Mouse (Mus musculus) neural tube, embryonic 12.5 days (tissue): ENCODE results near the gene Ccl24. TPM values are rescaled to one million over a fixed set of nuclear protein-coding genes. Genes with fewer than 3 reads are reported as not detected.

Experiments used
- ATAC-seq: fragments of 200-750 bp; cut with Nextera tagmentation; 2 replicates; pipeline ENCODE4 v1.8.0; 2017; ENCODE audit warnings: low read depth, mild to moderate bottlenecking, moderate TSS enrichment, moderate library complexity; ENCODE audit not compliant: low FRiP score
- H3K27ac ChIP-seq: fragments of 300-500 bp; sonication (generic); 2 replicates; pipeline ENCODE4 v1.5.1; 2016
- H3K27me3 ChIP-seq: fragments of 300-500 bp; sonication (generic); replicated peaks from 2 replicates; pipeline ENCODE4 v1.6.1; 2016; ENCODE audit warnings: mild to moderate bottlenecking
- H3K36me3 ChIP-seq: fragments of 300-500 bp; sonication (generic); 2 replicates; pipeline ENCODE4 v1.6.1; 2016; ENCODE audit warnings: mild to moderate bottlenecking
- H3K4me1 ChIP-seq: fragments of 300-500 bp; sonication (generic); 2 replicates; pipeline ENCODE4 v1.6.1; 2016
- H3K4me2 ChIP-seq: fragments of 300-500 bp; sonication (generic); replicated peaks from 2 replicates; pipeline ENCODE4 v1.6.1; 2016; ENCODE audit warnings: mild to moderate bottlenecking
- H3K4me3 ChIP-seq: fragments of 300-500 bp; sonication (generic); 2 replicates; pipeline ENCODE4 v1.5.1; 2016
- H3K9ac ChIP-seq: fragments of 300-500 bp; sonication (generic); 2 replicates; pipeline ENCODE4 v1.6.1; 2016; ENCODE audit warnings: mild to moderate bottlenecking
- H3K9me3 ChIP-seq: fragments of 300-500 bp; sonication (generic); 2 replicates; pipeline ENCODE4 v1.6.1; 2016; ENCODE audit warnings: mild to moderate bottlenecking
- WGBS: fragments of 180-500 bp; shearing (Covaris S2); methylation state at CpG from one replicate; pipeline ENCODE4 v1.1.7; 2016; 5-methylcytosine and 5-hydroxymethylcytosine counted together
- polyA plus RNA-seq: library from polyadenylated mRNA; unstranded; fragments of >200 nt; fragmentation: Nextera tagmentation; extraction: Ambion mirVana; gene quantifications from 2 replicates; pipeline ENCODE4 v1.2.1, GENCODE M21; 2016

Ccl24 gene
- polyA plus RNA-seq, 1 experiment from 2014 or later = 1.6 TPM

DNA sequence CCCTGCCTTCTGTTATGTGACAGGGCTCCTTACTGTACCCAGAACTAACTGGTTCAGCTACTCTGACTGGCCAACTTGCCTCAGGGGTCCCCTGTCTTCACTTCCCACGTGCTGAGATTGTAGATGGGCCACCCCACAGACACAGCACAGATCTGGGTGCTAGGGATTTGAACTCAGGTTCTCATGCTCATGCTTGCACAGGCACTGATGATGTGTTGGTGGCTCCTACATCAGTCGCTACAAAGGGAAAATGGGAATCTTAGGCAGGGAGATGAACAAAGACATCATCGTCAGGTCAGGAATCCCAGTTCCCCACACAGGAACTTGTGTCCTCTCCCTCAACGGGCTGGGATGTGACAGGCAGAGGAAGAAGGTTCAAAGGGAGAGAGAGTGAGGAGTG, 3.2 kb upstream of the Ccl24 start:
- no peak overlapping the region for H3K4me3 ChIP-seq
- WGBS = 71% methylated on average over 4 of the region's 4 CpGs
- no peaks in the 10 kb centered on the region for H3K9me3 ChIP-seq
- H3K4me2 ChIP-seq = no peak overlapping the region
- ATAC-seq = no peak
- no peaks in the 10 kb centered on the region for H3K4me1 ChIP-seq
- H3K9ac ChIP-seq = no peak overlapping the region
- H3K27ac ChIP-seq = no peak overlapping the region
- no peaks in the 10 kb centered on the region for H3K36me3 ChIP-seq
- H3K27me3 ChIP-seq = no peaks in the 10 kb centered on the region

DNA sequence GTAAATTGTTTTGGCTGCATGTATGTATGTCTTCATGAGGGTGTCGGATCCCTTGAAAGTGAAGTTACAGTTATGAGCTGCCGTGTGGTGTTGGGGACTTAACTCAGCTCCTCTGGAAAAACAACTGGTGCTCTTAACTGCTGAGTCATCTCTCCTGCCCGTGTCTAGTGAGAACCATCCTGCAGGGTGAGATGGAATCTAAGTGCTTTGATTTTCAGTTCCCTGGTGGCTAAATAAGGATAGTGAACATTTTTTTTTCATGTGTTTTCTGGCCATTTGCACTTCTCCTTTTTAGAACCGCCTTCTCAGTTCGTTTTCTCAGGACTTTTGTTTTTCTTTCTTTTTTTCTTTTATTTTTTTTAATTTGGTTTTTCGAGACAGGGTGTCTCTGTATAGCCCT, 4.2 kb downstream of the Ccl24 start:
- ATAC-seq = no peak
- no peaks in the 10 kb centered on the region for H3K27me3 ChIP-seq
- no peak overlapping the region for H3K4me3 ChIP-seq
- H3K36me3 ChIP-seq = no peaks in the 10 kb centered on the region
- H3K9me3 ChIP-seq = no peaks in the 10 kb centered on the region
- 73% methylated on average over 6 of the region's 6 CpGs for WGBS
- no peak overlapping the region for H3K27ac ChIP-seq
- H3K9ac ChIP-seq = no peak overlapping the region
- H3K4me2 ChIP-seq = no peak overlapping the region
- no peaks in the 10 kb centered on the region for H3K4me1 ChIP-seq

GRCm38 (mm10) chr5:135567556-135568265, 5.1 kb downstream of the Ccl24 start:
- Histone ChIP-seq H3K36me3 (no peaks in the 10 kb centered on the region), H3K4me3 (no peak overlapping the region), H3K27ac (no peak overlapping the region), H3K27me3 (no peaks in the 10 kb centered on the region), H3K4me1 (no peaks in the 10 kb centered on the region), H3K9ac (no peak overlapping the region), H3K9me3 (no peaks in the 10 kb centered on the region), H3K4me2 (no peak overlapping the region)
- 93% methylated on average over 6 of the region's 6 CpGs for WGBS
- no peak for ATAC-seq

DNA sequence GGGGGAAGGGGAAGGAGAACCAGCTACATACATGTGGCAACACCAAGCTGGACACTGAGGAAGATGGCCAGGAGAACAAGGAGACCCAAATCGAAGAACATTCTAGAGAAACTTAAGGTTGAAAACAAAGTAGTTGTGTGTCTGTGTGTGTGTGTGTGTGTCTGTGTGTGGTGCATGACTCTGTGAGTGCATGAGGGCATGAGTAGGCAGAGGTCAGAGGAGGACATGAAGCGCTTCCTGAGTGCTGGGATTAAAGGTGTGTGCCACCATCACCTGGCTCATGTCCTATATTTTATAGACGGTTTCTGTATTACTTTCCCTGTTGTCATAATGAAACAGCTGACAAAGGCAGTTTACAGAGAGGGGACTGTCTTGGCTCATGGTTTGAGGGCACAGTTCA, 9.4 kb downstream of the Ccl24 start, which contains the start of gene Ccl26:
TSS of gene Ccl26 (minus strand) at position 101 of the 400 bp plus-strand sequence.
- no peak within 1 kb of the TSS for H3K4me2 ChIP-seq
- H3K4me3 ChIP-seq = no peak within 1 kb of the TSS
- no peaks in the 10 kb centered on the region for H3K4me1 ChIP-seq
- H3K27me3 ChIP-seq = no peaks in the 10 kb centered on the region
- H3K9ac ChIP-seq = no peak within 1 kb of the TSS
- H3K36me3 ChIP-seq = no peaks in the 10 kb centered on the region
- no peak for ATAC-seq
- no peak within 1 kb of the TSS for H3K27ac ChIP-seq
- 87% methylated on average over 3 of the region's 3 CpGs for WGBS
- no peaks in the 10 kb centered on the region for H3K9me3 ChIP-seq

GRCm38 (mm10) chr5:135557671-135558070, 15.2 kb downstream of the Ccl24 start:
- H3K9me3 ChIP-seq = no peaks in the 10 kb centered on the region
- no peaks in the 10 kb centered on the region for H3K27me3 ChIP-seq
- no peak overlapping the region for H3K4me3 ChIP-seq
- H3K4me2 ChIP-seq = peak overlapping the region; percentile 22
- 56% methylated on average over 3 of the region's 3 CpGs for WGBS
- no peak overlapping the region for H3K9ac ChIP-seq
- H3K36me3 ChIP-seq = no peaks in the 10 kb centered on the region
- peak overlapping the region; percentile 64; the same call in 1 of the 2 replicates for H3K27ac ChIP-seq
- H3K4me1 ChIP-seq = peaks cover 13% of the 10 kb centered on the region
- peak; percentile 53; the same call in 1 of the 2 replicates for ATAC-seq

GRCm38 (mm10) chr5:135557051-135557450, 15.8 kb downstream of the Ccl24 start:
- H3K36me3 ChIP-seq = no peaks in the 10 kb centered on the region
- H3K9me3 ChIP-seq = no peaks in the 10 kb centered on the region
- peak overlapping the region; percentile 22 for H3K4me2 ChIP-seq
- ATAC-seq = peak; percentile 94
- H3K4me3 ChIP-seq = no peak overlapping the region
- no peaks in the 10 kb centered on the region for H3K27me3 ChIP-seq
- WGBS = 16% methylated on average over 4 of the region's 4 CpGs
- H3K9ac ChIP-seq = no peak overlapping the region
- peaks cover 13% of the 10 kb centered on the region for H3K4me1 ChIP-seq
- H3K27ac ChIP-seq = peak overlapping the region; percentile 64; the same call in 1 of the 2 replicates

DNA sequence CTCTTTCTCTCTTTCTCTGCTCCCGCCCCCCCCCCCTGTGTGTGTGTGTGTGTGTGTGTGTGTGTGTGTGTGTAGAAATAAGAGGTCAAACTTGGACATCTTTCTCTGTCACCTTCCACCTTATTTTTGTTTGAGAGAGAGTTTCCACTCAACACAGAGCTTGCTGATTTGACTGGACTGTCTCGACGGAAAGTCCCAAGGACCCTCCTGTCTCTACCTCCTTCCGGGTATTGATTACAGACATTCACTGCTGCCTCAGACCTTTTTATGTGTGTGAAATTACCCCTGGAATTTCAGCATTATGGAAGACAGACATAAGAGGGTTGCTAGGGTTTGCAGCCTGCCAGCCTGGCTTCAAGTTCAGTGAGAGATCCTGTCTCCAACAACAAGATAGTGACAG, 16.6 kb downstream of the Ccl24 start:
- Histone ChIP-seq H3K4me2 (no peak overlapping the region), H3K4me3 (no peak overlapping the region), H3K9me3 (no peaks in the 10 kb centered on the region), H3K36me3 (no peaks in the 10 kb centered on the region), H3K9ac (no peak overlapping the region), H3K27me3 (no peaks in the 10 kb centered on the region), H3K4me1 (peaks cover 13% of the 10 kb centered on the region), H3K27ac (peak overlapping the region; percentile 64)
- WGBS = 72% methylated on average over 3 of the region's 4 CpGs
- ATAC-seq = no peak

DNA sequence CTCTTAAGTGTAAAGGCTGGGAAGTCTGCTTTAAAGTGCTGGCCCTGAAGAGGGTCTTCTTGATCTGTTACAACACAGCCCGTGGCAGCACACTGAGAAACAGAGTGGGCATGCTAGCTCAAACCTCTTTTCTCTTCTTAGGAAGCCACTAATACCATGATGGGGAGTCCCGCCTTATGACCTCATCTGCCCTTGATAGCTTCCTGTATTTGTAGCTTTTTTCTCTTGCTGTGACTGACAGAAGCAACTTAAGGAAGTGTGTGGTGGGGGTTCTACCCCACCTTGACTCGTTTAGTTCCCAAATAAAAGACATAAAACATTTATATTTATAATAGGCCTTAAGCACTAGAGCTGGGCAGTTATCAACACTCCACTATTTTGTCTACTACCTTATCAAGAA, 21.3 kb downstream of the Ccl24 start:
- Histone ChIP-seq H3K36me3 (no peaks in the 10 kb centered on the region), H3K4me1 (peaks cover 3% of the 10 kb centered on the region; the same call in 1 of the 2 replicates), H3K27me3 (no peaks in the 10 kb centered on the region), H3K9ac (no peak overlapping the region), H3K27ac (no peak overlapping the region), H3K4me3 (no peak overlapping the region), H3K9me3 (no peaks in the 10 kb centered on the region), H3K4me2 (no peak overlapping the region)
- ATAC-seq = no peak
- whole genome bisulfite sequencing = 76% methylated on average over 3 of the region's 3 CpGs

GRCm38 (mm10) chr5:135550910-135551309, 21.9 kb downstream of the Ccl24 start:
- Histone ChIP-seq H3K27ac (no peak overlapping the region), H3K9ac (no peak overlapping the region), H3K4me3 (no peak overlapping the region), H3K4me2 (no peak overlapping the region), H3K27me3 (0 out of 2 replicates have a peak, but pooled peaks cover 3% of the 10 kb centered on the region), H3K9me3 (no peaks in the 10 kb centered on the region), H3K36me3 (no peaks in the 10 kb centered on the region), H3K4me1 (peaks cover 3% of the 10 kb centered on the region; the same call in 1 of the 2 replicates)
- WGBS = 22% methylated on average over 3 of the region's 3 CpGs
- no peak for ATAC-seq

DNA sequence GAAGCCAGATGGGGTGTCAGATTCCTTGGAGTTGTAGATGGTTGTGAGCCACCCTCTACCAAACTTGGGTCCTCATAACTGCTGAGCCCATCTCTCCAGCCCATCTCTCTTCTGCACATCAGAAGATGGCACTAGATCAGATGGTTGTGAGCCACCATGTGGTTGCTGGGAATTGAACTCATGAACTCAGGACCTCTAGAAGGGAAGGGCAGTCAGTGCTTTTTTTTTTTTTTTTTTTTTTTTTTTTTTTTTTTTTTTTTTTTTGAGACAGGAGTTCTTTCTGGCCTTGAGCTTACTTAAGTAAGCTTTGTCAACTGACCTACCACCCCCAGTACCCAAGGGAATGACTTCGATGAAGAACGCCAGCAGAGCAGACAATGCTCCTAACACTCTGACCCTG, 24.9 kb downstream of the Ccl24 start:
- H3K4me1 ChIP-seq = peaks cover 18% of the 10 kb centered on the region; the same call in 1 of the 2 replicates
- no peak overlapping the region for H3K27ac ChIP-seq
- H3K4me3 ChIP-seq = no peak overlapping the region
- H3K27me3 ChIP-seq = peaks cover 3% of the 10 kb centered on the region; the same call in 1 of the 2 replicates
- no peaks in the 10 kb centered on the region for H3K9me3 ChIP-seq
- no peaks in the 10 kb centered on the region for H3K36me3 ChIP-seq
- WGBS = 65% methylated on average over 2 of the region's 2 CpGs
- no peak for ATAC-seq
- H3K4me2 ChIP-seq = no peak overlapping the region
- no peak overlapping the region for H3K9ac ChIP-seq

- peaks cover 18% of the 10 kb centered on the region; the same call in 1 of the 2 replicates for H3K4me1 ChIP-seq
- WGBS = under 1% methylated on average over 46 of the region's 46 CpGs
- no peaks in the 10 kb centered on the region for H3K36me3 ChIP-seq
- no peak within 1 kb of the TSS; the same call in 1 of the 2 replicates for H3K27ac ChIP-seq
- peak within 1 kb of the TSS; percentile 74 for H3K9ac ChIP-seq
- peak within 1 kb of the TSS; percentile 71 for H3K4me3 ChIP-seq
- no peaks in the 10 kb centered on the region for H3K9me3 ChIP-seq
- ATAC-seq = peak; percentile 99
- H3K4me2 ChIP-seq = peak within 1 kb of the TSS; percentile 93
- H3K27me3 ChIP-seq = peaks cover 3% of the 10 kb centered on the region; the same call in 1 of the 2 replicates
These were observed 27.7 kb downstream of the Ccl24 start, which contains the start of gene Hip1 for GRCm38 (mm10) chr5:135544865-135545797. Gene Hip1 (minus strand): TSS chr5:135545120.

DNA sequence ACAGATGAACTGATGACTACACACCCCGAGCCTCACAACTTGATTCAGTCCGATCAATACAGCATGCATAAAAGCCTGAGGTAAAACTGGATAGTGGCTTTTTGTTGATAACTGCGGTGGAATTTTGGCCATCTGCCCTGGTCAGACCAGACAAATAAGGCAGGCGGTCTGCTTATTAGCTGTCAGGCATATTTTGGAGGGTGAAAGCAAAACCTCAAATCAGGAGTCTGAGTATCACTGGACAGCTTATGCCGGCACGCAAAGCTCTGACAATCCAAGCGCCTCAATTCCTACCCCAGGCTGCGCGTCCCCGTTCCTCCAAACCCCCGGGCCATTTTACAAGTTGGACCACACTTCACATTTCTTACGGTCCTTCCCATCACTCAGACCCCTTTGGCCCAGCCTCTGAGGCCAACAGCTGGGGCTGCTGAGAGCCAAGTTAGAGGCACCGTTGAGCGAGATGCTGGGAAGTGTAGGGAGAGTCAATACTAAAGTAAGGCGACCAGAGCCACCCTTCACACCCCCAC, 28.8 kb downstream of the Ccl24 start:
- H3K4me1 ChIP-seq = peaks cover 18% of the 10 kb centered on the region; the same call in 1 of the 2 replicates
- no peaks in the 10 kb centered on the region for H3K9me3 ChIP-seq
- H3K27me3 ChIP-seq = peaks cover 3% of the 10 kb centered on the region; the same call in 1 of the 2 replicates
- H3K4me3 ChIP-seq = peak overlapping the region; percentile 71
- no peak overlapping the region for H3K27ac ChIP-seq
- peak overlapping the region; percentile 74 for H3K9ac ChIP-seq
- H3K4me2 ChIP-seq = peak overlapping the region; percentile 93
- 9% methylated on average over 15 of the region's 15 CpGs for WGBS
- no peak for ATAC-seq
- H3K36me3 ChIP-seq = no peaks in the 10 kb centered on the region
